In the genomic region with DNA sequence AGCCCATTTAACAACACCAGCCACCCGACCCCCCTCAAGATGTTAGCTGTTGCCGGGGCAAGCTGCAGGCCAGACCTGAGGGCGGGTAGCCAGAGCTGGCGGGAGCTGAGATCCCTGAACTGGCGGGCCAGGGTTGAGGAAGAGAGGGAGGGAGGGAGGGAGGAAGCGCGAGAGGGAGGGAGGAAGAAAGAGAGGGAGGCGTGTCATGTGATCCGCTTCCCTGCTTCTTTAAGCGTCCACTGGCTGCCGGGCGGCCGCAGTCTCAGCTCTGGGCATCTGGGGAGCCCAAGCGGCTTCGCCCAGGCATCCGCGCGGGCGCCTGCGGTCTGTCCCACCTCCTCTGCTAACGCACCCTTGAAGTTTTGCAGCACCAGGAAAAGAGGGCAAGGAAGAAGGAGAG, we compare ENCODE assay signal across 7 mouse cellular contexts. TPM values are rescaled to one million over a fixed set of nuclear protein-coding genes. Genes with fewer than 3 reads are reported as not detected.
DNase-seq lines count a peak whose midpoint lies in the region; ATAC-seq and TF ChIP-seq lines count a peak whose summit lies in the region.

A gene (plus strand): TSS at position 192 of the 400 bp plus-strand sequence.

- peak; percentile 91 for ATAC-seq in embryonic facial prominence, embryonic 12.5 days (ENCODE audit: insufficient number of reproducible peaks, insufficient read depth, low FRiP score, low TSS enrichment)
- ATAC-seq in intestine, postnatal 0 days, result peak; percentile 82
- peak; percentile 94 for ATAC-seq in midbrain, embryonic 11.5 days (ENCODE audit: low FRiP score)

- H3K27ac ChIP-seq in embryonic facial prominence, embryonic 12.5 days, result peak within 1 kb of the TSS; percentile 94
- H3K27ac ChIP-seq in intestine, postnatal 0 days (ENCODE audit: low read depth, low read length), result peak within 1 kb of the TSS; percentile 15
- H3K27ac ChIP-seq in limb, embryonic 10.5 days, result peak within 1 kb of the TSS; percentile 93
- peak within 1 kb of the TSS; percentile 68 for H3K27ac ChIP-seq in midbrain, embryonic 11.5 days (ENCODE audit: low read depth, low read length)
- peak within 1 kb of the TSS; percentile 65 for H3K27ac ChIP-seq in small intestine, adult 2 months (ENCODE audit: insufficient read depth, low read depth, low read length)

- no peaks in the 10 kb centered on the region for H3K27me3 ChIP-seq in embryonic facial prominence, embryonic 12.5 days
- H3K27me3 ChIP-seq in intestine, postnatal 0 days (replicated peaks; ENCODE audit: control insufficient read depth, insufficient read depth, low read length), result no peaks in the 10 kb centered on the region
- H3K27me3 ChIP-seq in limb, embryonic 10.5 days (ENCODE audit: low read depth, poor library complexity, severe bottlenecking), result no peaks in the 10 kb centered on the region
- H3K27me3 ChIP-seq in midbrain, embryonic 11.5 days (ENCODE audit: control insufficient read depth, insufficient read depth, low read length), result no peaks in the 10 kb centered on the region
- no peaks in the 10 kb centered on the region for H3K27me3 ChIP-seq in small intestine, adult 2 months (ENCODE audit: control insufficient read depth, insufficient read depth, low read length)

- H3K9ac ChIP-seq in embryonic facial prominence, embryonic 12.5 days, result peak within 1 kb of the TSS; percentile 80
- H3K9ac ChIP-seq in intestine, postnatal 0 days (ENCODE audit: low read depth, low read length), result peak within 1 kb of the TSS; percentile 64
- H3K9ac ChIP-seq in midbrain, embryonic 11.5 days (ENCODE audit: low read length), result peak within 1 kb of the TSS; percentile 83

- WGBS in embryonic facial prominence, embryonic 12.5 days, result 1% methylated on average over 21 of the region's 21 CpGs
- 0% methylated on average over 21 of the region's 21 CpGs for WGBS in intestine, postnatal 0 days
- under 1% methylated on average over 21 of the region's 21 CpGs for WGBS in limb, embryonic 10.5 days
- 0% methylated on average over 21 of the region's 21 CpGs for WGBS in midbrain, embryonic 11.5 days
- WGBS in small intestine, adult 2 months, result 2% methylated on average over 18 of the region's 21 CpGs

- DNase-seq in adrenal gland, postnatal 25 days, result peak; percentile 82
- DNase-seq in heart, adult 11 months, result peak; percentile 98
- DNase-seq in limb, embryonic 10.5 days (ENCODE audit: low spot score), result peak; percentile 84
- no peak for DNase-seq in midbrain, embryonic 11.5 days (ENCODE audit: low spot score, missing footprints)

- H3K4me2 ChIP-seq in embryonic facial prominence, embryonic 12.5 days (replicated peaks), result peak within 1 kb of the TSS; percentile 83
- H3K4me2 ChIP-seq in intestine, postnatal 0 days (replicated peaks; ENCODE audit: low read depth), result peak within 1 kb of the TSS; percentile 95
- peak within 1 kb of the TSS; percentile 71 for H3K4me2 ChIP-seq in midbrain, embryonic 11.5 days

- no peak for TF ChIP-seq CTCF in intestine, postnatal 0 days (IDR thresholded peaks at IDR 0.05; ENCODE audit: low read depth)
- no peak for TF ChIP-seq CTCF in small intestine, adult 2 months (IDR thresholded peaks at IDR 0.05; ENCODE audit: extremely low read depth, insufficient read length, insufficient replicate concordance, low read depth, low read length)

- H3K4me1 ChIP-seq in embryonic facial prominence, embryonic 12.5 days, result peaks cover 11% of the 10 kb centered on the region; the same call in 1 of the 2 replicates
- H3K4me1 ChIP-seq in intestine, postnatal 0 days (replicated peaks; ENCODE audit: control insufficient read depth, insufficient read depth, low read length), result no peaks in the 10 kb centered on the region
- H3K4me1 ChIP-seq in limb, embryonic 10.5 days, result peaks cover 20% of the 10 kb centered on the region
- peaks cover 6% of the 10 kb centered on the region for H3K4me1 ChIP-seq in midbrain, embryonic 11.5 days (ENCODE audit: control insufficient read depth, insufficient read depth, low read length)
- peaks cover 2% of the 10 kb centered on the region; the same call in 1 of the 2 replicates for H3K4me1 ChIP-seq in small intestine, adult 2 months (ENCODE audit: control insufficient read depth, insufficient read depth, insufficient read length, low read length)

- peak within 1 kb of the TSS; percentile 71 for H3K4me3 ChIP-seq in embryonic facial prominence, embryonic 12.5 days
- H3K4me3 ChIP-seq in intestine, postnatal 0 days (ENCODE audit: low read depth, low read length), result peak within 1 kb of the TSS; percentile 55
- peak within 1 kb of the TSS; percentile 64 for H3K4me3 ChIP-seq in limb, embryonic 10.5 days
- H3K4me3 ChIP-seq in midbrain, embryonic 11.5 days (ENCODE audit: low read depth, low read length), result peak within 1 kb of the TSS; percentile 68
- peak within 1 kb of the TSS; percentile 86 for H3K4me3 ChIP-seq in small intestine, adult 2 months (ENCODE audit: low read depth, low read length)

- TF ChIP-seq POLR2A in small intestine, adult 2 months (IDR thresholded peaks at IDR 0.05; ENCODE audit: low read depth, low read length), result peak; percentile 68; the same call in 1 of the 2 replicates

- no peaks in the 10 kb centered on the region for H3K36me3 ChIP-seq in embryonic facial prominence, embryonic 12.5 days
- H3K36me3 ChIP-seq in intestine, postnatal 0 days (ENCODE audit: control insufficient read depth, insufficient read depth), result no peaks in the 10 kb centered on the region
- H3K36me3 ChIP-seq in limb, embryonic 10.5 days, result no peaks in the 10 kb centered on the region
- no peaks in the 10 kb centered on the region for H3K36me3 ChIP-seq in midbrain, embryonic 11.5 days (ENCODE audit: control insufficient read depth, insufficient read depth, low read length)
- H3K36me3 ChIP-seq in small intestine, adult 2 months (ENCODE audit: control insufficient read depth, insufficient read depth, low read length), result no peaks in the 10 kb centered on the region

- H3K9me3 ChIP-seq in embryonic facial prominence, embryonic 12.5 days, result no peaks in the 10 kb centered on the region
- no peaks in the 10 kb centered on the region for H3K9me3 ChIP-seq in intestine, postnatal 0 days (ENCODE audit: control insufficient read depth)
- no peaks in the 10 kb centered on the region for H3K9me3 ChIP-seq in limb, embryonic 10.5 days (replicated peaks)
- H3K9me3 ChIP-seq in midbrain, embryonic 11.5 days (ENCODE audit: control insufficient read depth, low read length), result no peaks in the 10 kb centered on the region

RNA-seq across cellular contexts. Expression of the gene that starts here (rescaled TPM):
- 43.9 and 55.0 TPM in 2 replicates for total RNA-seq in adrenal gland, postnatal 25 days (2021)
- 148 and 164 TPM in 2 replicates for polyA plus RNA-seq in embryonic facial prominence, embryonic 12.5 days (2016; fragmentation: Nextera tagmentation; extraction: Ambion mirVana)
- 30.3 and 30.5 TPM in 2 replicates for polyA plus RNA-seq in intestine, postnatal 0 days (2015; fragmentation: Nextera tagmentation; extraction: Ambion mirVana)
- polyA plus RNA-seq in limb, embryonic 10.5 days (2016; fragmentation: Nextera tagmentation; extraction: Ambion mirVana), result 101 and 122 TPM in 2 replicates
- polyA plus RNA-seq in midbrain, embryonic 11.5 days (2014; fragmentation: Nextera tagmentation; extraction: Ambion mirVana), result 212 and 215 TPM in 2 replicates
- polyA plus RNA-seq in small intestine, adult 2 months (2012; rRNA removed), result 2.1 and 3.1 TPM in 2 replicates

Comparison
In these comparisons a context has a peak if more than half of its experiments do, and no peak if none do; other contexts are left out.
1. H3K27ac ChIP-seq: peak in every context shown above with its lines; median percentile 94 in embryonic facial prominence, embryonic 12.5 days; 93 in limb, embryonic 10.5 days; 68 in midbrain, embryonic 11.5 days; 65 in small intestine, adult 2 months; 15 in intestine, postnatal 0 days.